Mouse (Mus musculus): ENCODE data around the gene Vmn2r83. TPM values are rescaled to one million over a fixed set of nuclear protein-coding genes. Genes with fewer than 3 reads are reported as not detected.

The Vmn2r83 gene
- total RNA-seq, 2 experiments from 2014 or later = not detected

DNA sequence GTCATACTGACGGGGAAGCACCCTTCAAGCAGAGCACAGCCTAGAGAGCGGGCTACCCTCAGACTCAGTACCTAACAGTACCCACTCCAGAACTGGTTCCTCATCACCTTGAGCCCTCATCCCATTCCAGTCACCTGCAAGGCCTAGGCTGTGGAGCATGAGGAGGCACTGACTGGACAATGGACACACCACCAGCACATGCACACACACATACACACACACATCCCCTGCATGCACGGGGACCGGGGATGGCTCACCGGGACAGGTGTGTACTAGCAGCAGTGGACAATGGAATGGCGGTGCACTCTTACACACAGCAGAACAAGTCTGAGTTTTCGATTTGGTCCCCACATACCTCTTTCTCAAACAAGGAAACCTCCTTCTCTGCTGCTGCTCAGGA, 68.7 kb downstream of the Vmn2r83 start:
- intact Hi-C loops (cut with DNase I) = no loop called here
- DNase-seq = no peak

DNA sequence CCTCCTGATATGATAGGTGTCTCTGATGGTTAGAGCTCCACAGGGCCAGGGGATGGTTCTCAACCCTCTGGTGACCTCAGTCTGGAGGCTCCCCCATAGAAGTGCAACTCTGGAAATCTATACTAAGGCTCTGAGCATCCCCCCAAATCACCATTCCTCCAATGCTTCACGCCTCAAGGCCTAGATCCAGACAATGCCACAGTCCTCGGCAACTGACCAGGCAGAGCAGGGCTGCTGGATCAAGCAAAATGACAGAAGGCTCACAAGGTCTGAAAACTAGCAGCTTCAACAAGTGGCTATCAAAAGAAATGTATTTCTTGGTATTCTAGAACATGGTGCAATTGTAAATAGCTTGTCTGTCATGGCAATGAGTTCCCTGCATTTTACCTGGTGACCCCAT, 69.2 kb downstream of the Vmn2r83 start:
- intact Hi-C loops (cut with DNase I) = no loop called here
- DNase-seq = no peak

GRCm38 (mm10) chr10:79538323-79538722, 69.8 kb downstream of the Vmn2r83 start:
- no peak for DNase-seq
- intact Hi-C loops (cut with DNase I) = no loop called here

GRCm38 (mm10) chr10:79538873-79539272, 70.3 kb downstream of the Vmn2r83 start:
- intact Hi-C loops (cut with DNase I) = no loop called here
- no peak for DNase-seq

GRCm38 (mm10) chr10:79539701-79540495, 71.4 kb downstream of the Vmn2r83 start:
- DNase-seq = no peak
- intact Hi-C loops (cut with DNase I) = no loop called here

DNA sequence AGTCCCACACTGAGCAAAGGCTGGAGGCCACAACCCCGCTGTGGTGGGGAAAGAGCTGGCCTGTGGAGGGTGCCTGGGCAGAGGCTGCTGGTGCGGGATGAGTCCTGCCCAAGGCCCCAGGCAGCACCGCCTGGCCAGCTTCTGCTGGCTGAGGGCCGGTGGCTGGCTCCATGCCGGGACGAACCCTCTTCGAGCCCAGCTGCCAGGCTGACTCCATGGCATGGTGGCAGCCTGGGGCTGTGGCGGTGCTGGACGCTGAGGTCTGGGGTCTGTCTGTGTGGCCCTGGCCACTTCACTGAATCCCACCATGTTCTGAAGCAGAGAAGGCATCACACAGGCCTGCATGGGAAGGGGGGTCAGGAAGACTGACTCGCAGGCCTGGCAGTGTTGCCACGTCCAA, 72.2 kb downstream of the Vmn2r83 start:
- DNase-seq = no peak
- intact Hi-C loops (cut with DNase I) = no loop called here

DNA sequence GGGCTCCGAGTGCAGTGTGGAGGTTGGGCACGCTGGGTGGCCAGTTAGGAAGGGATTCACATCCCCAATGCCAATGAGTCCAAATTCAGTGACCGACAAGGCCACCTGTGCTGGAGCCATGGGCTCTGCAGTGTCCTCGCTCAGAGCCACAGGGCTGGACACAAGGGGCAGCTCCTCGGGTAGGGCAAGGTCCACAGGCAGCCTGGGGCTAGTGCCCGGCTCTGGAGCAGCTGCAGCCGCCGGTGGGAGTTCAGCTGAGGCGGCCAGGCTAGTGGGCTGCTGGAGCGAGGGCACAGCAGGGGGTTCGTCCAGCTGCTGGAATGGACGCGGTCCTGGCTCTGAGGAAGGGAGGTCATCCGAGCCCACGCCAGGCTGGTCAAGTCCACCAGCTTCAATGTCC, 73.0 kb downstream of the Vmn2r83 start:
- no peak for DNase-seq
- intact Hi-C loops (cut with DNase I) = no loop called here

DNA sequence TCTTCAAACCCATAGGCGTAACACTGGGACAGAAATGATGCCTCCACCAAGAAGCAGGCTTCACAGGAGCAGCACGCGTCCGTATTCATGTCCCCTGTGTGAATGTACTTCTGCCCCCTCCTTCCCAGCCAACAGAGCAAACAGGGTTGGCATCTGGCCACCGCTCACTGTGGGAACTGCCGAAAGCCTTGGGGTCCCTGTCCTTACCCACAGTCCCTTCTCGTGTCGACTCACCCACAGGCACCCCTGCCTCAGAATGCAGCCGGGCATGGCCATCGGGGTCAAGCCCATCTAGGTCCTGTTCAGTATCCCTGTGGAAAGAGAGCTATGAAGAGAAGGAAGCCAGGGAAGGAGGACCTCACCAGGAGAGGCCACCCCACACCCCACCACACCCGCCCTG, 73.6 kb downstream of the Vmn2r83 start:
- intact Hi-C loops (cut with DNase I) = no loop called here
- DNase-seq = no peak

Small RNAs within 50 kb of the gene (microRNA-seq; reads per million reads assigned to microRNA genes)
- gene Mir6909 (ENCODE audit: borderline number of aligned reads in 2 of 2) = 0.67 to 0.72 reads per million in 2 experiments

Other genes with a start within 250 kb of the Vmn2r83 start
- gene Vmn2r81, start 221.0 kb upstream of the Vmn2r83 start, total RNA-seq (2021) = not detected
- gene Vmn2r82, start 112.2 kb upstream of the Vmn2r83 start, total RNA-seq (2021) = not detected
- gene Plpp2, start 65.1 kb downstream of the Vmn2r83 start, total RNA-seq (2021) = 1 to 10 TPM; 2.2 to 2.7 TPM
- 10 to 100 TPM; 11.1 to 12.7 TPM for gene Mier2, start 86.5 kb downstream of the Vmn2r83 start, total RNA-seq (2021)
- not detected for gene Theg, start 118.6 kb downstream of the Vmn2r83 start, total RNA-seq (2021)
- gene C2cd4c, start 145.3 kb downstream of the Vmn2r83 start, total RNA-seq (2021) = under 1 TPM in 1 of 2 experiments, not detected in 1; 0.08 TPM
- 1 to 10 TPM; 1.9 to 2.5 TPM for gene Shc2, start 169.2 kb downstream of the Vmn2r83 start, total RNA-seq (2021)
- not detected for gene Odf3l2, start 177.0 kb downstream of the Vmn2r83 start, total RNA-seq (2021)
- not detected for gene Madcam1, start 195.8 kb downstream of the Vmn2r83 start, total RNA-seq (2021)
- gene Tpgs1, start 200.6 kb downstream of the Vmn2r83 start, total RNA-seq (2021) = 10 to 100 TPM; 18.1 to 19.9 TPM
- 100 to 1,000 TPM; 178 to 198 TPM for gene Cdc34, start 213.5 kb downstream of the Vmn2r83 start, total RNA-seq (2021)
- 1 to 10 TPM; 6.5 to 8.4 TPM for gene Gzmm, start 220.3 kb downstream of the Vmn2r83 start, total RNA-seq (2021)
- gene Bsg, start 235.8 kb downstream of the Vmn2r83 start, total RNA-seq (2021) = 1,000 to 10,000 TPM; 1,389 to 1,395 TPM
- gene Hcn2, start 247.9 kb downstream of the Vmn2r83 start, total RNA-seq (2021) = 10 to 100 TPM; 20.0 to 26.8 TPM

All from heart, postnatal 36 days (tissue).